Mouse (Mus musculus): ENCODE data around the gene Aff3.

DNA sequence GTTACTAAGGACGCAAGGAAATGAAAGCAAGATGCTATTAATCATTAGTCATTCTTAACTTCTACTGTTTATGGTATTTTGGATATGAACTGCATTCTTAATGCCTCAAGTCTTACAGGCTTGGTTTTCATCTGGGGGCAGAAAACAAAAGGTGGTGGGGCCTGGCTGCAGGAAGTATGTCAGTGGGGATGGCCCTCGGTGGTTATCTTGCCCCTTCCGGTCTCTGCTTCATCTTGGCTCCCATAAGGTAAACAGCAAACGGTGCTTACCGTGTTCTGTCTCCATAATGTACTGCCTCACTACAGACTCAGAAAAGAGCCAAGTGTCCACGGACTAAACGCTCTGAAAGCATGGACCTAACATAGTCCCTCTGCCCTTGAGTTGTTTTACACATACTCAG lies 60.1 kb downstream of the Aff3 start:
- no peak for TF ChIP-seq HCFC1 (IDR thresholded peaks at IDR 0.05; ENCODE audit: borderline replicate concordance, insufficient read depth, low read length)
- TF ChIP-seq CHD2 (IDR thresholded peaks at IDR 0.05; ENCODE audit: low read depth, low read length), result no peak
- TF ChIP-seq ZNF384 (IDR thresholded peaks at IDR 0.05; ENCODE audit: low read depth, low read length), result no peak
